Mouse (Mus musculus) left cerebral cortex, postnatal 36 days (tissue): ENCODE data around the gene Osbpl7. TPM values are rescaled to one million over a fixed set of nuclear protein-coding genes. Genes with fewer than 3 reads are reported as not detected.

Experiments used
- microRNA-seq: library from miRNA; unstranded; fragments of <30 nt; microRNA quantifications from one replicate; pipeline ENCODE4 v1.2.0, GENCODE M21; 2022
- total RNA-seq, 2 experiments: library from RNA; stranded (reverse); gene quantifications; 2 replicates each; pipeline ENCODE4 v1.2.3; 2021

Gene Osbpl7
- total RNA-seq, 2 experiments from 2014 or later, result 11.9 to 13.3 TPM

Small RNAs within 50 kb of the gene (microRNA-seq; reads per million reads assigned to microRNA genes)
- gene Mir8103, result 1.3 reads per million

Other genes with a start within 250 kb of the Osbpl7 start
- 100 to 1,000 TPM; 262 to 282 TPM for gene Nfe2l1, start 220.7 kb upstream of the Osbpl7 start, total RNA-seq
- gene Copz2, start 200.8 kb upstream of the Osbpl7 start, total RNA-seq, result 1 to 10 TPM; 4.5 to 5.0 TPM
- 10 to 100 TPM; 30.3 to 31.5 TPM for gene Cdk5rap3, start 134.1 kb upstream of the Osbpl7 start, total RNA-seq
- gene Prr15l, start 122.5 kb upstream of the Osbpl7 start, total RNA-seq, result not detected
- gene Pnpo, start 106.6 kb upstream of the Osbpl7 start, total RNA-seq, result 10 to 100 TPM; 36.1 to 43.1 TPM
- gene Sp2, start 67.7 kb upstream of the Osbpl7 start, total RNA-seq, result 10 to 100 TPM; 13.1 to 14.5 TPM
- gene Sp6, start 37.2 kb upstream of the Osbpl7 start, total RNA-seq, result 1 to 10 TPM; 2.2 to 2.5 TPM
- 1 to 10 TPM; 3.7 to 3.9 TPM for gene Scrn2, start 20.7 kb upstream of the Osbpl7 start, total RNA-seq
- gene Lrrc46, start 9.2 kb upstream of the Osbpl7 start, total RNA-seq, result under 1 TPM; 0.32 to 0.59 TPM
- gene Mrpl10, start 9.1 kb upstream of the Osbpl7 start, total RNA-seq, result 10 to 100 TPM; 63.5 to 80.0 TPM
- under 1 TPM; 0.17 to 0.32 TPM for gene Tbx21, start 64.7 kb downstream of the Osbpl7 start, total RNA-seq
- 10 to 100 TPM; 42.9 to 53.7 TPM for gene Tbkbp1, start 100.9 kb downstream of the Osbpl7 start, total RNA-seq
- gene Kpnb1, start 137.3 kb downstream of the Osbpl7 start, total RNA-seq, result 100 to 1,000 TPM; 114 to 119 TPM
- gene Npepps, start 230.0 kb downstream of the Osbpl7 start, total RNA-seq, result 100 to 1,000 TPM; 122 to 156 TPM